Mouse (Mus musculus) bone marrow macrophage, adult 2 months (primary cell): ENCODE measurements around the gene Gm3642. TPM values are rescaled to one million over a fixed set of nuclear protein-coding genes. Genes with fewer than 3 reads are reported as not detected.
"Not testable (repeated sequence)": the region's sequence is repeated elsewhere in the genome, so short reads cannot be mapped to it uniquely, and the experiment has no call there.

Experiments
- H3K27ac ChIP-seq: 2 replicates; pipeline ENCODE4 v1.5.1; 2012; ENCODE audit warnings: low read depth, low read length; ENCODE audit not compliant: insufficient read depth
- H3K4me1 ChIP-seq: 2 replicates; pipeline ENCODE4 v1.6.1; 2012; ENCODE audit warnings: low read length; ENCODE audit not compliant: control insufficient read depth, insufficient read depth
- H3K4me3 ChIP-seq: 2 replicates; pipeline ENCODE4 v1.5.1; 2012; ENCODE audit warnings: mild to moderate bottlenecking, low read length, moderate library complexity; ENCODE audit not compliant: insufficient read depth
- polyA plus RNA-seq: library from polyadenylated mRNA; stranded (reverse); fragments of >200 nt; gene quantifications from 2 replicates; pipeline ENCODE4 v1.2.4, GENCODE M21; 2012; ENCODE audit not compliant: missing spikeins, insufficient read depth, insufficient read length

The Gm3642 gene
- not detected in 2 replicates for polyA plus RNA-seq

DNA sequence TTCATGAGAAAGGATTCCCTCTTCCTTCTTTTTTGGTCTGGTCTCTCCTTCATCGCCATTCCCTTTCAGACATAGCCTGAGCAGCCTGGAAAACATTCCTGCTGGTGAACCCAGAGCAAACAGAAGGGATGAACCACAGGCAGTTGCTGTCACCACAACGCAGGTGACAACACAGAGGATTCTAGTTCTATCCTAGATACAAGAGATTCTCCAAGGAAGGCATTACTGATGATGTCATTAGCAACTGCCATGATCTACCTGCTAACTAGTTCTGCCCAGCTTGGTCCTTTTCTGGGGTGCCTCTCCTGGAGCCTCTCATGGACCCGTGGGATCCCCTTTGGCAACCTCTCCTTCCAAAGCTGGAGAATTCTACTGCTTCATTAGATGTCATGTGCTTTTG lies at the start of gene Gm3642:
Gene Gm3642, minus strand, starts transcription at position 101 of the 400 bp plus-strand sequence.
- H3K27ac ChIP-seq, H3K4me3 ChIP-seq, H3K4me1 ChIP-seq: not testable (repeated sequence)

DNA sequence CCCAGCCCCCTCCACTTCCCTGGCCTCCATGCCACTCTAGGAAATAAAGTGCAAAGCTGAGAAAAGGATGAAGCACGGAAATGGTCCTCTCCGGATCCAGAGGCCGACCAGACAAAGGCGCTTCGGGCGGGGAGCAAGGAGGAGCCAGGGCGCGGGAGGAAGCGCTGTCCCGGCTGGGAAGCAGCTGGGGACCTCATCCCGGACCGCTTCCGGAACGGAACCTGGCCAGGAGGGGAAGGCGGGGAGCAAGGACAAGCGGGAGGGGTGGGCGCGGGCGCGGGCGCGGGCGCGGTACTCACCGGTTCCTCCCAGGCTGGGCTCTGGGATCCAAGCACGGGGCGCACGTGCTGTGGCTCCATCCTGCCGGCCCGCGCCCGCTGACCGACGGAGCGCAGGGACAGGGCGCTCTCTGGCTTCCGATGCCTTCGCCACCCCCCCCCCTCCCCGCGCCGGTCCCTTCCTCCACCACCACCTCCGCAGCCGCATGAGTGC lies 49.5 kb upstream of the Gm3642 start, which contains the start of gene Gm3667:
Gene Gm3667, minus strand, starts transcription at position 442 of the 492 bp plus-strand sequence.
- not testable (repeated sequence) for H3K4me3 ChIP-seq, H3K4me1 ChIP-seq, H3K27ac ChIP-seq

DNA sequence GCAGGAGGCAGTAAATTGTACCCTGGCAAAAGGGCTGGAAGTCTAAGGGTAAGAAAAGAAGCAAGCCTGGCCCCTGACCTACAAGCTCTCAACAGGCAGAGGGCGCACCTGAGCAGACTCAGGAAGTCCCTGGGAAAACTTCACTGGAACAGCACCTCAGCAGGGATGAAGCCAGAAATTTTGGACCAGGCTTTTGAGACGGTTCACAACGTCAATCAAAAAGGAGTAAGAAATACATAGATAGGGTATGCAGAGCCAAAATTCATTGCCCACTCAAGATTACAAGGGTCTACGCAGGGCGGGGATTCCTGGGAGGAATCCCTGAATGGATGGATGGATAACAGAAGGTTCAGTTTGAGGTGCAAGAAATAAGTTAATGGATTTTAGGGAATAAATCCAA lies 48.7 kb upstream of the Gm3642 start:
- not testable (repeated sequence) for H3K4me3 ChIP-seq, H3K4me1 ChIP-seq, H3K27ac ChIP-seq

DNA sequence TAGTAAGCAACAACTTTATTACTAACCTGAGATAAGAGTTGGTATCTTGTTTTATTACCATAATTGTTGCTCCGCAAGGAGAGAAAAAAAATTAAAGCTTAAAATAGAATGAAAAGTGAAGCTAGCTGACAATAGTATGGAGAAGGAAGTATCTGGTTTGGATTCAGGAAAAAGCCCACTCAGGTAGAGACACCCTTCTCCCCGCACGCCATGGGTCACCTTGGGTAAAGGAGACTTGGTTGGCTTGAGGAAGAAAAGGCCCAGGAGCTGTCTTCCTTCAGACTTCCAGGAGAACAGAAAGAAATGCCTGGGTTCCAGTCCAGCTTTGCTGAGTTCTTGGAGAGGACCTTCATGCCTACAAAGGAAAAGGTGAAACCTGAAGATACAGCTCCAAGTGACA lies 16.8 kb downstream of the Gm3642 start:
- H3K4me1 ChIP-seq, H3K4me3 ChIP-seq, H3K27ac ChIP-seq: not testable (repeated sequence)

Other genes starting within 250 kb of the Gm3642 start
- gene Gm3629, start 249.7 kb downstream of the Gm3642 start, polyA plus RNA-seq = not detected in 2 replicates
- gene Gm3460, start 217.9 kb downstream of the Gm3642 start, polyA plus RNA-seq = not detected in 2 replicates
- not detected in 2 replicates for gene Gm10251, start 156.1 kb downstream of the Gm3642 start, polyA plus RNA-seq
- gene Gm8050, start 120.1 kb downstream of the Gm3642 start, polyA plus RNA-seq = not detected in 2 replicates
- not detected in 2 replicates for gene Gm3636, start 98.0 kb downstream of the Gm3642 start, polyA plus RNA-seq
- not detected in 2 replicates for gene Gm8362, start 65.9 kb downstream of the Gm3642 start, polyA plus RNA-seq
- gene Gm3667, start 49.7 kb upstream of the Gm3642 start, polyA plus RNA-seq = not detected in 2 replicates
- gene Gm6356, start 133.5 kb upstream of the Gm3642 start, polyA plus RNA-seq = not detected in 2 replicates
- gene Gm10406, start 187.1 kb upstream of the Gm3642 start, polyA plus RNA-seq = not detected in 2 replicates
- gene Gm3685, start 204.7 kb upstream of the Gm3642 start, polyA plus RNA-seq = not detected in 2 replicates